In genomic region chr5:74365984-74366709, GRCm38 (mm10) we compare ENCODE assay signal across 14 mouse cellular contexts.
A peak's percentile ranks its signal among the peaks of the same experiment; 100 is the strongest.
DNase-seq lines count a peak whose midpoint lies in the region; ATAC-seq and TF ChIP-seq lines count a peak whose summit lies in the region.
"Had no signal": no experiment of that assay in that cellular context is flagged by ENCODE, and none has a peak within 500 bp of the region (broad histone marks: within the 10 kb centered on the region; RNA-seq: fewer than 3 reads in every experiment).

No protein-coding gene starts in this region.

- 61% methylated on average over 4 of the region's 4 CpGs for WGBS in heart, embryonic 10.5 days
- WGBS in midbrain, postnatal 0 days = 63% methylated on average over 4 of the region's 4 CpGs
- whole genome bisulfite sequencing in midbrain, embryonic 15.5 days = 52% methylated on average over 4 of the region's 4 CpGs
- WGBS in hindbrain, embryonic 14.5 days = 28% methylated on average over 4 of the region's 4 CpGs
- WGBS in neural tube, embryonic 15.5 days = 16% methylated on average over 4 of the region's 4 CpGs

- no peak overlapping the region for H3K9ac ChIP-seq in midbrain, postnatal 0 days (replicated peaks; ENCODE audit: low read length, poor library complexity, severe bottlenecking)
- H3K9ac ChIP-seq in midbrain, embryonic 15.5 days = no peak overlapping the region
- no peak overlapping the region for H3K9ac ChIP-seq in hindbrain, embryonic 14.5 days
- H3K9ac ChIP-seq in neural tube, embryonic 15.5 days (replicated peaks) = no peak overlapping the region
- H3K9ac ChIP-seq: lung, embryonic 15.5 days had no signal

- no peaks in the 10 kb centered on the region for H3K9me3 ChIP-seq in heart, embryonic 10.5 days
- no peaks in the 10 kb centered on the region for H3K9me3 ChIP-seq in midbrain, postnatal 0 days (ENCODE audit: low read length)
- no peaks in the 10 kb centered on the region for H3K9me3 ChIP-seq in midbrain, embryonic 15.5 days
- H3K9me3 ChIP-seq in hindbrain, embryonic 14.5 days (ENCODE audit: control insufficient read depth, low read length) = no peaks in the 10 kb centered on the region
- H3K9me3 ChIP-seq in neural tube, embryonic 15.5 days (replicated peaks) = no peaks in the 10 kb centered on the region
- H3K9me3 ChIP-seq: lung, embryonic 15.5 days had no signal

- no peaks in the 10 kb centered on the region for H3K27me3 ChIP-seq in heart, embryonic 10.5 days (ENCODE audit: insufficient read depth, poor library complexity, severe bottlenecking)
- no peaks in the 10 kb centered on the region for H3K27me3 ChIP-seq in midbrain, postnatal 0 days (ENCODE audit: insufficient read depth, low read length)
- H3K27me3 ChIP-seq in midbrain, embryonic 15.5 days (replicated peaks) = no peaks in the 10 kb centered on the region
- H3K27me3 ChIP-seq in hindbrain, embryonic 14.5 days (ENCODE audit: control insufficient read depth, insufficient read depth, low read length) = no peaks in the 10 kb centered on the region
- H3K27me3 ChIP-seq in neural tube, embryonic 15.5 days (replicated peaks) = no peaks in the 10 kb centered on the region
- H3K27me3 ChIP-seq: lung, embryonic 15.5 days had no signal

- H3K4me3 ChIP-seq in heart, embryonic 10.5 days = no peak overlapping the region
- no peak overlapping the region for H3K4me3 ChIP-seq in midbrain, postnatal 0 days (ENCODE audit: low read depth, low read length)
- no peak overlapping the region for H3K4me3 ChIP-seq in midbrain, embryonic 15.5 days
- H3K4me3 ChIP-seq in hindbrain, embryonic 14.5 days (replicated peaks; ENCODE audit: low read length) = no peak overlapping the region
- H3K4me3 ChIP-seq in neural tube, embryonic 15.5 days (replicated peaks) = no peak overlapping the region
- H3K4me3 ChIP-seq: left cerebral cortex, adult 2 months; lung, embryonic 15.5 days had no signal

- no peak for DNase-seq in heart, embryonic 10.5 days (ENCODE audit: low spot score)
- no peak for DNase-seq in heart, adult 18-20 months
- peak; percentile 9 for DNase-seq in midbrain, postnatal 0 days (ENCODE audit: low spot score)
- peak; percentile 26 for DNase-seq in hindbrain, embryonic 14.5 days (ENCODE audit: low spot score)
- no peak for DNase-seq in layer of hippocampus, postnatal 36 days
- DNase-seq in frontal cortex, adult 2 months (ENCODE audit: extremely low spot score in 1 of 2, low spot score in 1 of 2) = no peak
- DNase-seq: cerebellum, postnatal 14 days; gastrocnemius, postnatal 14 days; kidney, adult 8-10 months had no signal

- no peak overlapping the region for H3K4me2 ChIP-seq in midbrain, postnatal 0 days (ENCODE audit: low read depth, low read length, poor library complexity, severe bottlenecking)
- no peak overlapping the region for H3K4me2 ChIP-seq in midbrain, embryonic 15.5 days
- H3K4me2 ChIP-seq in hindbrain, embryonic 14.5 days (replicated peaks) = no peak overlapping the region
- H3K4me2 ChIP-seq in neural tube, embryonic 15.5 days = no peak overlapping the region
- H3K4me2 ChIP-seq: lung, embryonic 15.5 days had no signal

- no peak for ATAC-seq in midbrain, postnatal 0 days (ENCODE audit: low FRiP score)
- ATAC-seq in midbrain, embryonic 15.5 days (replicated peaks) = no peak
- ATAC-seq in hindbrain, embryonic 14.5 days (ENCODE audit: low FRiP score) = peak; percentile 60; the same call in 1 of the 2 replicates
- peak; percentile 31 for ATAC-seq in neural tube, embryonic 15.5 days (ENCODE audit: low FRiP score)
- ATAC-seq: midbrain, embryonic 16.5 days had no signal

- peak overlapping the region; percentile 52; the same call in 1 of the 2 replicates for H3K27ac ChIP-seq in heart, embryonic 10.5 days
- no peak overlapping the region for H3K27ac ChIP-seq in midbrain, postnatal 0 days (ENCODE audit: low read depth, low read length)
- no peak overlapping the region for H3K27ac ChIP-seq in midbrain, embryonic 15.5 days
- peak overlapping the region; percentile 29; the same call in 1 of the 2 replicates for H3K27ac ChIP-seq in hindbrain, embryonic 14.5 days
- no peak overlapping the region for H3K27ac ChIP-seq in neural tube, embryonic 15.5 days (replicated peaks)
- H3K27ac ChIP-seq: left cerebral cortex, adult 2 months; lung, embryonic 15.5 days had no signal

- TF ChIP-seq CTCF in midbrain, postnatal 0 days (IDR thresholded peaks at IDR 0.05) = no peak

- no peaks in the 10 kb centered on the region for H3K36me3 ChIP-seq in heart, embryonic 10.5 days
- no peaks in the 10 kb centered on the region for H3K36me3 ChIP-seq in midbrain, postnatal 0 days (ENCODE audit: insufficient read depth, low read length)
- H3K36me3 ChIP-seq in midbrain, embryonic 15.5 days (replicated peaks) = no peaks in the 10 kb centered on the region
- no peaks in the 10 kb centered on the region for H3K36me3 ChIP-seq in hindbrain, embryonic 14.5 days (replicated peaks; ENCODE audit: control insufficient read depth, insufficient read depth)
- no peaks in the 10 kb centered on the region for H3K36me3 ChIP-seq in neural tube, embryonic 15.5 days
- H3K36me3 ChIP-seq: lung, embryonic 15.5 days had no signal

- peaks cover 34% of the 10 kb centered on the region for H3K4me1 ChIP-seq in heart, embryonic 10.5 days
- no peaks in the 10 kb centered on the region for H3K4me1 ChIP-seq in midbrain, postnatal 0 days (ENCODE audit: insufficient read depth, low read length)
- peaks cover 8% of the 10 kb centered on the region for H3K4me1 ChIP-seq in midbrain, embryonic 15.5 days
- peaks cover 20% of the 10 kb centered on the region for H3K4me1 ChIP-seq in hindbrain, embryonic 14.5 days (replicated peaks; ENCODE audit: control insufficient read depth, insufficient read depth, low read length)
- H3K4me1 ChIP-seq in neural tube, embryonic 15.5 days = peaks cover 18% of the 10 kb centered on the region

Comparison
In these comparisons a context has a peak if more than half of its experiments do, and no peak if none do; other contexts are left out.
1. DNase-seq: peak in midbrain, postnatal 0 days (single experiment) and hindbrain, embryonic 14.5 days (single experiment); none in heart, embryonic 10.5 days (single experiment), heart, adult 18-20 months (0 of 2), layer of hippocampus, postnatal 36 days (0 of 2) and frontal cortex, adult 2 months (0 of 2).
2. H3K27ac ChIP-seq: peak in heart, embryonic 10.5 days (single experiment) and hindbrain, embryonic 14.5 days (single experiment); none in midbrain, postnatal 0 days (single experiment), midbrain, embryonic 15.5 days (single experiment) and neural tube, embryonic 15.5 days (single experiment).
3. ATAC-seq: peak in hindbrain, embryonic 14.5 days (single experiment) and neural tube, embryonic 15.5 days (single experiment); none in midbrain, postnatal 0 days (single experiment) and midbrain, embryonic 15.5 days (single experiment).